Mouse (Mus musculus) erythroblast, embryonic 14.5 days (primary cell): ENCODE measurements at regions not wholly inside any gene's neighbourhood (a gene's known extent, or its start where the extent isn't known, plus 50 kb on each side); places are given as distances from the start of the nearest gene placed in this dataset.

Source experiments
- H3K27me3 ChIP-seq: 2 replicates; pipeline ENCODE4 v1.6.1; 2012; ENCODE audit warnings: inconsistent platforms; ENCODE audit not compliant: control insufficient read depth
- H3K36me3 ChIP-seq: 2 replicates; pipeline ENCODE4 v1.6.1; 2012; ENCODE audit warnings: mild to moderate bottlenecking, inconsistent platforms; ENCODE audit not compliant: control insufficient read depth
- H3K4me1 ChIP-seq: 2 replicates; pipeline ENCODE4 v1.6.1; 2012; ENCODE audit warnings: inconsistent platforms; ENCODE audit not compliant: control insufficient read depth
- H3K4me3 ChIP-seq: replicated peaks from 2 replicates; pipeline ENCODE3; 2012; ENCODE audit warnings: moderate library complexity, mild to moderate bottlenecking, inconsistent platforms
- H3K9me3 ChIP-seq: 2 replicates; pipeline ENCODE4 v1.6.1; 2012; ENCODE audit warnings: low read length, inconsistent platforms, mixed read lengths; ENCODE audit not compliant: control insufficient read depth
- GATA1 ChIP-seq: IDR thresholded peaks from 2 replicates; pipeline ENCODE4 v1.6.1; 2012; ENCODE audit warnings: low read length, inconsistent platforms, mixed read lengths
- TAL1 ChIP-seq: IDR thresholded peaks from 3 replicates; pipeline ENCODE4 v1.6.1; 2012; ENCODE audit warnings: low read length, inconsistent platforms, mixed read lengths

- TF ChIP-seq TAL1 (no peak), GATA1 (no peak)
- H3K9me3 ChIP-seq = no peaks in the 10 kb centered on the region
- H3K36me3 ChIP-seq = no peaks in the 10 kb centered on the region
- no peak overlapping the region for H3K4me3 ChIP-seq
- no peaks in the 10 kb centered on the region for H3K27me3 ChIP-seq
- no peaks in the 10 kb centered on the region for H3K4me1 ChIP-seq
These were observed 227.8 kb upstream of the Podxl start for GRCm38 (mm10) chr6:31791547-31791946.

- no peaks in the 10 kb centered on the region for H3K36me3 ChIP-seq
These were observed 227.1 kb upstream of the Podxl start for GRCm38 (mm10) chr6:31790906-31791305.

GRCm38 (mm10) chr6:31776841-31777240 is 213.1 kb upstream of the Podxl start:
- Histone ChIP-seq H3K27me3 (no peaks in the 10 kb centered on the region), H3K36me3 (no peaks in the 10 kb centered on the region)

More at GRCm38 (mm10) chr6:31790906-31791305, 227.1 kb upstream of the Podxl start:
- TF ChIP-seq GATA1 (no peak), TAL1 (no peak)
- H3K27me3 ChIP-seq = no peaks in the 10 kb centered on the region
- no peaks in the 10 kb centered on the region for H3K4me1 ChIP-seq
- no peak overlapping the region for H3K4me3 ChIP-seq
- no peaks in the 10 kb centered on the region for H3K9me3 ChIP-seq

DNA sequence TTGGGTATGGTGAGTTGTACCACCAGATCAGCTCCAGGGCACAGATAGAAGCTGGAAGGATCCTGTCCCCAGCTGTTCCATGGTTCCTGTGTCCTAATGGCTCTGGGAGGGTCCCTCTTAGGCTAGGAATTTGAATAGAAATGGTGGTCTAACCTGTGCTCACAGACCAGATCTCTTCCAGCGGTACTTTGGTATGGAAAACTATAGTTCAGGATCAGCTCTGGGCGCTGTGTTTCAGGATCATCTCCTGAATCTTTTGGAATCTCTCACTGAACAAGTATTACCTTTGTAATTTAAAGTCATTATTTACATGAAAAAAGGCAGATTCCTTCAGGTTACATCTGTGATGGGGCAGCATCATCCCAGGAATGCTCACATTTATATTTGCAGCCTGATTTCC is 208.1 kb upstream of the Podxl start:
- Histone ChIP-seq H3K27me3 (no peaks in the 10 kb centered on the region), H3K9me3 (no peaks in the 10 kb centered on the region), H3K4me1 (no peaks in the 10 kb centered on the region), H3K36me3 (no peaks in the 10 kb centered on the region), H3K4me3 (no peak overlapping the region)
- TF ChIP-seq GATA1 (no peak), TAL1 (no peak)

More at GRCm38 (mm10) chr6:31776841-31777240, 213.1 kb upstream of the Podxl start:
- Histone ChIP-seq H3K4me1 (no peaks in the 10 kb centered on the region), H3K4me3 (no peak overlapping the region), H3K9me3 (no peaks in the 10 kb centered on the region)
- TF ChIP-seq TAL1 = no peak
- no peak for TF ChIP-seq GATA1

DNA sequence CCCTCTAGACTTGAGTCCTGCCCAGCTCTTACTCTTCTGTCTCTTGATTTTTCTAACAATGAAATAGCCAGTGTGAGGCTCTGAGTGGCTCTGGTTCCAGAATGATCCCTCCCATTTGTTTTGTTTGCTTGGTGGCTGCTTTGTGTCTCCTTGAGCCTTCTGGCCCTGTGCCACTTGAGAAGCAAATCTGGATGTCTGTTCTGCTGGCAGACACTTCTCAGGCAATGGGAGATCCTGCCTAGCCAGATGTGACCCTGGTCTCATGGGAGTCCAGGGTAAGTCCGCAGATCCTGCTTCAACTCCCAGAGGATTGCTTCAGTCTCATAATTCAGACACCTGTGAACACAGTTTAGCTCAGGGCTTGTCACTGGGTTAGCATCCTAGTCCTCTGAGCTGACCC is 181.8 kb upstream of the Podxl start:
- TF ChIP-seq TAL1 (no peak), GATA1 (no peak)
- Histone ChIP-seq H3K36me3 (no peaks in the 10 kb centered on the region), H3K9me3 (no peaks in the 10 kb centered on the region), H3K27me3 (no peaks in the 10 kb centered on the region), H3K4me1 (no peaks in the 10 kb centered on the region), H3K4me3 (no peak overlapping the region)

- H3K36me3 ChIP-seq = no peaks in the 10 kb centered on the region
- no peak overlapping the region for H3K4me3 ChIP-seq
- no peaks in the 10 kb centered on the region for H3K4me1 ChIP-seq
- TF ChIP-seq GATA1 (no peak), TAL1 (no peak)
- H3K27me3 ChIP-seq = no peaks in the 10 kb centered on the region
- no peaks in the 10 kb centered on the region for H3K9me3 ChIP-seq
These were observed 167.6 kb upstream of the Podxl start for GRCm38 (mm10) chr6:31731391-31731790.

DNA sequence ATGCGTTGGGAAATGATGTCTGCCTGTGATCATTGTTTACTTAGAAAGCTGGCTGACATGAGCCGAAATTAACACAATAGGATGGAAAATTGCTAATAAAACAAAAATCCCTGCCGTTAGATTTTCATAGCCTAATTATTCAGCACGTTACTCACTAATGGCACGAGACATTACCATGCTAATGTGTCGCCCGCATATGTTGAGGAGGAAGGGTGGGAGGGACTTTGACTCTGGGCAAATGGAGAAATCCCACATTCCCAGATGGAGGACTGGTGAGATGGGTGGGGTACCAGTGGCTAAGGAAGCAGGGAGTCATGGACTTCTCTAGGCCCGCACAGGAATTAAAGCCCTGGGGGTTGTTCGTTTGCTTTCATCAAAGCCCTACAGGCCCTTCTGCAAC is 155.8 kb upstream of the Podxl start:
- TF ChIP-seq GATA1 = no peak
- TF ChIP-seq TAL1 = no peak

DNA sequence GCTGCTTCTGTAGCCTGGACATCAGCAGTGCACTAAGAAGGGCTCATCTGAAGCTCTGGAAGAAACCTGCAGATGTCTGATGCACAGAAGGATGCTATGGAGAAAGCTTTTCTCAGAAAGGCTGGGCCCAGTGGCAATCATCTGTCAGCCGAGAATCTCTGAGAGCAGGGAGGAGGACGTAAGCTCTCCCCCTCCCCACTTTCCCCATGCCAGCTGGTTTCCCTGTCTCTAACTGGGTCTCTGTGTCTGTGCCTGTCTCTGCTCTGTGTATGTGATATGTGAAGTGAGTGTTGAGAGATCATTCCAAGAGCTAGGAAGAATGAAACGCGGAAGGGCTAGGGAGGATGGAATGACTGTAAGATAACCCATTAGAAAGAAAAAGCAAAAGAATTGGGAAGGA is 155.1 kb upstream of the Podxl start:
- Histone ChIP-seq H3K4me3 (no peak overlapping the region), H3K27me3 (no peaks in the 10 kb centered on the region), H3K36me3 (no peaks in the 10 kb centered on the region), H3K4me1 (no peaks in the 10 kb centered on the region), H3K9me3 (no peaks in the 10 kb centered on the region)
- no peak for TF ChIP-seq TAL1
- TF ChIP-seq GATA1 = no peak

More for the DNA sequence above, 155.8 kb upstream of the Podxl start:
- Histone ChIP-seq H3K27me3 (no peaks in the 10 kb centered on the region), H3K4me1 (no peaks in the 10 kb centered on the region), H3K36me3 (no peaks in the 10 kb centered on the region), H3K9me3 (no peaks in the 10 kb centered on the region), H3K4me3 (no peak overlapping the region)

DNA sequence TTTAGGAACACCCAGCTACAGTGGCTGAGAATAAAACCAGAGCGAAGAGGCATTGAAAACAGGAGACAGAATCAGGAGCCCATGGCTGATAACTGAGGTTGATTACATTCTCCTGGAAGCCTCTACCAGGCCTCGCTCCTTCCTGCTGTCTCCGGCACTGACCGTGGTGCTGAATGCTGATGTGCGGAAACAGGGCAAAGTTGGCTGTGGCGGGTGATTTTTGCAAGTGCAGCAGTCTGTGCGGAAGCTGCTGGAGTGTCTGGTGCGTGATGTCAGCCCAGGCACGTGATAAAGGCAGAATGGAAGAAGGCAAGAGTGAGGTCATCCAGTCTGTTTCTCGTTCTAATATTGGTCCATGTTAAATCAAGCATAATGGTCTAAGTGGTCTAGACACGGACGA is 153.8 kb upstream of the Podxl start:
- H3K9me3 ChIP-seq = no peaks in the 10 kb centered on the region
- TF ChIP-seq TAL1 = no peak
- no peak for TF ChIP-seq GATA1
- no peaks in the 10 kb centered on the region for H3K27me3 ChIP-seq
- no peak overlapping the region for H3K4me3 ChIP-seq
- no peaks in the 10 kb centered on the region for H3K36me3 ChIP-seq
- H3K4me1 ChIP-seq = no peaks in the 10 kb centered on the region

DNA sequence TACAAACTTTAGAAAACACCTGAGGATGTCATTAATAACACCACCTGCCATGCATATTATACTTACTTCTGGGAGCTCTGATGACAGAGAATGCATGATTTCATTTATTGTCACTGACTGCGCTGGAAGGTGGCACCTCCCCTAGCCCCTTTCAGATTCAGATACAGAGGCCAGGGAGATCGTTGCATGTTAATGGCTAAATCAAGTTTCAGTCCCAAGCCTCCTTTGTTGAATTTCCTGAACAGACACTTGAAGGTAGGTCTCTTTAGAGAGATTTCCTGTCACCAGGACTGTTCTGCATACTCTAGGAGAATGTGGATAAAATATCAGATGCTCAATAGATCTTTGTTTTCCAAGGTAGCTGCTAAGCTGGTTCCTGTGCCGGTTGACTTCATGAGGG is 143.5 kb upstream of the Podxl start:
- Histone ChIP-seq H3K27me3 (no peaks in the 10 kb centered on the region), H3K9me3 (no peaks in the 10 kb centered on the region), H3K4me1 (no peaks in the 10 kb centered on the region), H3K36me3 (no peaks in the 10 kb centered on the region), H3K4me3 (no peak overlapping the region)
- TF ChIP-seq GATA1 (no peak), TAL1 (no peak)
